Mouse (Mus musculus): ENCODE results near the gene Cdh23. TPM values are rescaled to one million over a fixed set of nuclear protein-coding genes. Genes with fewer than 3 reads are reported as not detected.

The Cdh23 gene
- polyA plus RNA-seq, 1 experiment from 2014 or later = 0.35 TPM

DNA sequence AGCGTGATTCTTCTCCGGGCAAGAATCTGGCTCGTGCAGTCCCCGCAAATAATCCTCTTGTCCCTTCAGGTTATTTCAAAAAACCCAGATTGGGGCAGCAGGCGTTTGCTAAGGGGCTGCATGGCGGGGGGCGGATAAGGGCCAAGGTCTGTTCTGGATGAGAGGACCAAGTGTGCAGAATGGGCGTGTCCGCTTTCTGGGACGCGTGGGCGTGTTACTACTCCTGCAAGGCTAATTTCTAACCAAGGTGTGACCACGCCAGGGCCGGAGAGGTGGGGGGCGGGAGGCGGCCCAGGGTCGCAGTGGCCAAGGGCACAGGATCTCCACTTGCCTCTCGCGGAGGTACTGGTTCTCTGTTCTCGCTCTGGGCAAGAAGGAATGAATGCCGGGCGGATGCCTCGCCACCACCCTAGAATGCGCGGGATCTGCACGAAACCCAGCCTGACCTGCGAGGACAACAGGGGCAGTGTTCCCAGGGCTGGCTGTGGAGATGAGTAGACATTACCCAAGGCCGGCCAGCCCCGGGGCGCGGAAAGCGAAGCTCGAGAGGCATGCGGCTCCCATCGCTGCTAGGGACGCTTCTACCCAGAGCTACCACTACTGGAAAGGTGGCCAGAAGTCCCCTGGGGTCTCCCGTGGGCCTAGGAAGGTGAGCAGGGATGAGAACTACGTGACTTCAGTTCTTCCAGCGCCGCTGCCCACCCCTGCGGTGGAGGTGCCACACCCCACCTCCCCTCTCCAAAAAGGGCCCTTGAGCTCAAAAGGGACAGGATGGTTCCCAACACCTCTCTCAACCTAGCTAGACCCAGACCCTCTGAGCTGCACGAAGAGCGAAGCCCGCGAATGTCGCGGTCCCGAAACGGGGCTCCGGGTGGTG, 10.3 kb downstream of the Cdh23 start:
- H3K36me3 ChIP-seq (ENCODE audit: insufficient read depth, low read length) = no peaks in the 10 kb centered on the region
- H3K9ac ChIP-seq (replicated peaks; ENCODE audit: low read depth) = no peak overlapping the region
- no peaks in the 10 kb centered on the region for H3K9me3 ChIP-seq (ENCODE audit: low read length)
- no peak for TF ChIP-seq EP300 (IDR thresholded peaks at IDR 0.05)
- TF ChIP-seq CTCF (IDR thresholded peaks at IDR 0.05) = no peak
- 8% methylated on average over 45 of the region's 50 CpGs for WGBS
- peaks cover 41% of the 10 kb centered on the region for H3K27me3 ChIP-seq (replicated peaks; ENCODE audit: insufficient read depth, low read length)
- peaks cover 2% of the 10 kb centered on the region; the same call in 1 of the 2 replicates for H3K4me1 ChIP-seq (ENCODE audit: insufficient read depth, low read depth, low read length)
- no peak for DNase-seq (ENCODE audit: low spot score)
- no peak overlapping the region for H3K27ac ChIP-seq (ENCODE audit: low read length)
- no peak for ATAC-seq
- H3K4me3 ChIP-seq (ENCODE audit: low read depth, low read length) = peak overlapping the region; percentile 48
- H3K4me2 ChIP-seq (replicated peaks; ENCODE audit: low read depth, low read length) = peak overlapping the region; percentile 99

DNA sequence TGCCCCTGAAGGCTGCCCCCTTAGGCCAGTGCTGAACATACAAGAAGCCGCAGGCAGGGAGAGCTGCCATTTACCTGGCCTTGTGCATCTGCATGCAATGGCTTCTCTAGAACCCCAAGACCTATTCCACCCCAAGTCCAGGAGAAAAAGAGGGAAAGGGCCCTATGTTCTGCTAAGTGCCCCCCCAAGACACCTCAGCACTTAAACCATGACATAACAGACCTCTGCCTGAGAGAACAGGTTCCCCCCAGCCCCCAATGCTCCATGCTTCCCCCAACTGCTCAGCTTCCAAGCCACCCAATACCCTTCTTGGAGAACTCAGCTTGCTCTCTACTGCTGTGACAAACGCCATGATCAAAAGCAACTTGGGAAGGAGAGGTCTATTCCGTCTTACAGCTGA, 17.4 kb downstream of the Cdh23 start:
- H3K4me3 ChIP-seq (ENCODE audit: low read depth, low read length) = no peak overlapping the region
- no peaks in the 10 kb centered on the region for H3K4me1 ChIP-seq (ENCODE audit: insufficient read depth, low read depth, low read length)
- no peak overlapping the region for H3K4me2 ChIP-seq (replicated peaks; ENCODE audit: low read depth, low read length)
- 66% methylated on average over 3 of the region's 3 CpGs for WGBS
- no peaks in the 10 kb centered on the region for H3K36me3 ChIP-seq (ENCODE audit: insufficient read depth, low read length)
- no peak overlapping the region for H3K9ac ChIP-seq (replicated peaks; ENCODE audit: low read depth)
- no peaks in the 10 kb centered on the region for H3K9me3 ChIP-seq (ENCODE audit: low read length)
- DNase-seq (ENCODE audit: low spot score) (no peak), ATAC-seq (no peak)
- TF ChIP-seq CTCF (IDR thresholded peaks at IDR 0.05) (no peak), EP300 (IDR thresholded peaks at IDR 0.05) (no peak)
- no peak overlapping the region for H3K27ac ChIP-seq (ENCODE audit: low read length)
- no peaks in the 10 kb centered on the region for H3K27me3 ChIP-seq (replicated peaks; ENCODE audit: insufficient read depth, low read length)

DNA sequence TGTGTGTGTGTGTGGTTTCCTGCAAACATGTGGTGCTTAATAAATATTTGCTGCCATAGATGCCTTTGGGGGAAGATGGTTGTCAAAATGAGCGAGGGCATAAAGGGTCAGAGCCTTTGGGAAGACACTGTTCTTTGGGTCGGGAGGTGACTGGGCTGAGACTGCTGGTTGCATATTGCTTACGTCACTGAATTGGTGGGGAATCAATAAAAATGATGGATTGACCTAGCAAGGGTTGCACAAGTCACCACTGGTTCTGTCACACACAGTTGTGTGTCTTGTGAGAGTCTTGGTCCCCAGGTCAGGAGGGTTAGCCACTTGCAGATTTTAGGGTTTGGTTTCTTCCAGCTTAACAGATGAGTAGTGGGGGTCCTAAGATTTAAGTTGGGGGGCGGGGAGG, 19.0 kb downstream of the Cdh23 start:
- Histone ChIP-seq H3K4me3 (ENCODE audit: low read depth, low read length) (no peak overlapping the region), H3K27ac (ENCODE audit: low read length) (no peak overlapping the region), H3K9ac (replicated peaks; ENCODE audit: low read depth) (no peak overlapping the region), H3K4me2 (replicated peaks; ENCODE audit: low read depth, low read length) (no peak overlapping the region), H3K9me3 (ENCODE audit: low read length) (no peaks in the 10 kb centered on the region), H3K36me3 (ENCODE audit: insufficient read depth, low read length) (no peaks in the 10 kb centered on the region), H3K4me1 (ENCODE audit: insufficient read depth, low read depth, low read length) (no peaks in the 10 kb centered on the region), H3K27me3 (replicated peaks; ENCODE audit: insufficient read depth, low read length) (no peaks in the 10 kb centered on the region)
- ATAC-seq (no peak), DNase-seq (ENCODE audit: low spot score) (no peak)
- TF ChIP-seq EP300 (IDR thresholded peaks at IDR 0.05) = no peak
- 70% methylated on average over 4 of the region's 4 CpGs for WGBS

DNA sequence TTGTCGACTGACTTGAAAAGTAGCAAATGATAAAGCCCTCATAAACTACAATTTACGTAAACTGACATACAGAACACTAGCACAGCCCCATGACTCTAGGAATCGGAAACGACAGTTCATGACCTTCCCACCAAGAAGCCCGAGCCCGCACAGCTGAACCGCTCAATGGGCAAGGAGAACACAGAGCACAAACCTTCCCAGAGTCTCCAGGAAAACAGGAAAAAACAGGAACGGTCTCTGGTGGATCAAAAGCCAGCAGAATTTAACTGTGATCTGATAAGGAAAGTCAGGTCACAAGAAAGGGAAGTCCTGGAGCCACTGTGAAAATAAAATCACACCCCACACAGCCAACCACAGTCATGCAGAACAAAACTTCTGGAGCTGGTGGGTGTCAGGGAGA, 26.1 kb downstream of the Cdh23 start:
- ATAC-seq (no peak), DNase-seq (ENCODE audit: low spot score) (no peak)
- no peaks in the 10 kb centered on the region for H3K4me1 ChIP-seq (ENCODE audit: insufficient read depth, low read depth, low read length)
- TF ChIP-seq EP300 (IDR thresholded peaks at IDR 0.05) = no peak
- TF ChIP-seq CTCF (IDR thresholded peaks at IDR 0.05) = no peak
- 51% methylated on average over 8 of the region's 8 CpGs for WGBS
- no peak overlapping the region for H3K4me2 ChIP-seq (replicated peaks; ENCODE audit: low read depth, low read length)
- H3K27ac ChIP-seq (ENCODE audit: low read length) = no peak overlapping the region
- H3K27me3 ChIP-seq (replicated peaks; ENCODE audit: insufficient read depth, low read length) = no peaks in the 10 kb centered on the region
- H3K36me3 ChIP-seq (ENCODE audit: insufficient read depth, low read length) = no peaks in the 10 kb centered on the region
- H3K4me3 ChIP-seq (ENCODE audit: low read depth, low read length) = no peak overlapping the region
- no peak overlapping the region for H3K9ac ChIP-seq (replicated peaks; ENCODE audit: low read depth)
- H3K9me3 ChIP-seq (ENCODE audit: low read length) = no peaks in the 10 kb centered on the region

DNA sequence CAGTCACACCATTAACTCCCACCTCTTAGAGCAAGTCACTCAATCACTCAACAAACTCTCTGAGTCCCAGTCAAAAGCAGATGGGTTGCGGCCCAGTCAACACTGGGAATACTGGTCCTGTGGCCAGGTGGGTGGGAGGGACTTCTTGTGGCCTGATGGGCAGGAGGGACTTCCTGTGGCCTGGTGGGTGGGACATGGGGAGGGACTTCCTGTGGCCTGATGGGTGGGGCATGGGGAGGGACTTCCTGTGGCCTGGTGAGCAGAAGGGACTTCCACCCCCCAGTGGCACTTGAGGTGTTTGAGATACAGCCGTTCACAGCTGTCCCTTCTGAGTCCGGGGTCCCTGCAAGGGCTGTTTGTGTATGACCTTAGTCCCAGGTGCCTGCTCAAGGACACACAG, 27.7 kb downstream of the Cdh23 start:
- Histone ChIP-seq H3K9ac (replicated peaks; ENCODE audit: low read depth) (no peak overlapping the region), H3K36me3 (ENCODE audit: insufficient read depth, low read length) (no peaks in the 10 kb centered on the region), H3K4me3 (ENCODE audit: low read depth, low read length) (no peak overlapping the region), H3K9me3 (ENCODE audit: low read length) (no peaks in the 10 kb centered on the region), H3K27ac (ENCODE audit: low read length) (no peak overlapping the region), H3K4me1 (ENCODE audit: insufficient read depth, low read depth, low read length) (no peaks in the 10 kb centered on the region), H3K27me3 (replicated peaks; ENCODE audit: insufficient read depth, low read length) (no peaks in the 10 kb centered on the region), H3K4me2 (replicated peaks; ENCODE audit: low read depth, low read length) (no peak overlapping the region)
- 72% methylated on average over 3 of the region's 3 CpGs for WGBS
- TF ChIP-seq EP300 (IDR thresholded peaks at IDR 0.05) = no peak
- no peak for TF ChIP-seq CTCF (IDR thresholded peaks at IDR 0.05)
- DNase-seq (ENCODE audit: low spot score) = no peak
- no peak for ATAC-seq

DNA sequence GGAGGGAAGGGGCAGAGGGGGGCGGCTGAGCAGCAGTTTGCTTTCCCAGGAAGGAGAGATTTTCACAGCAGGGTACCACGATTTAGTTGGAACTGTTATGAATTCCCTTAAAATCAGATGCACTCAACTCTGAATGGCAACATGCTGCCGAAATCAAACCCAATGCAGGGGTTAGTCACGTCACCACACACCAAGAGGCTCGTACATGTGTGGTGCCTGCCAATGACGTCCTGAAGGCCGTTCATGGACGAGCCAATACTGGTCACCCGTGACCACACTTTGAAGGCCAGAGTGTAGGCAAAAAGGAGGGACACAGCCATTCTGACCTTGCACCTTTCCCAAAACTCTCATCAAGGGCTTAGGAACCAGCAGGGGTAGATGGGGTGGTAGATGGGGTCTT, 35.3 kb downstream of the Cdh23 start:
- Histone ChIP-seq H3K9ac (replicated peaks; ENCODE audit: low read depth) (no peak overlapping the region), H3K4me3 (ENCODE audit: low read depth, low read length) (no peak overlapping the region), H3K27me3 (replicated peaks; ENCODE audit: insufficient read depth, low read length) (no peaks in the 10 kb centered on the region), H3K4me1 (ENCODE audit: insufficient read depth, low read depth, low read length) (no peaks in the 10 kb centered on the region), H3K27ac (ENCODE audit: low read length) (no peak overlapping the region), H3K36me3 (ENCODE audit: insufficient read depth, low read length) (no peaks in the 10 kb centered on the region), H3K4me2 (replicated peaks; ENCODE audit: low read depth, low read length) (no peak overlapping the region), H3K9me3 (ENCODE audit: low read length) (no peaks in the 10 kb centered on the region)
- ATAC-seq = no peak
- WGBS = 71% methylated on average over 9 of the region's 9 CpGs
- DNase-seq (ENCODE audit: low spot score) = no peak
- no peak for TF ChIP-seq EP300 (IDR thresholded peaks at IDR 0.05)
- TF ChIP-seq CTCF (IDR thresholded peaks at IDR 0.05) = no peak

Measured in lung, postnatal 0 days (tissue).